Mouse (Mus musculus) telencephalon, adult 2 months (tissue): Measurements from ENCODE around the gene Gm33815.
"Not testable (repeated sequence)": the region's sequence is repeated elsewhere in the genome, so short reads cannot be mapped to it uniquely, and the experiment has no call there.

Experiments used
- DNase-seq: peaks from one replicate; pipeline ENCODE4 v3.0.0-alpha.2; 2011; ENCODE audit warnings: low read depth, low spot score

Gene Gm33815

DNA sequence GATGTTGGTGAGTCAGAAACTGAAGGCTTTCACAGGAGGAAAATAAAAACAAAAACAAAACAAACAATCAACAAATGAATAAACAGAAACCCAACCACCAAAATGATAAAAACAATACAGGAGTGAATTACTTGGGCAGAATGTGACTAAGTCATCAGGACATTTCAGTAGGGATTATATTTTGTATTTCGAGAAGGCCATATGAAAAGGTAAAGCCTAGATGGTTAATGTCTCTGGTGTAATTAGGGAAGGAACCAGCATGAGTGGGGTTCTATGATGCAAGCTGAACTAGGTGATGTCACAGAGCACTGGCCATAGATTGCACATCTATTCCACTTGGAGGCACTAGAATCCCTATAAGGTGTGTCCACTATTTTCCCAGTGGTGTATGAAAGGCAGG lies at the start of gene Gm33815:
TSS of gene Gm33815 (plus strand) at position 301 of the 400 bp plus-strand sequence.
- DNase-seq: not testable (repeated sequence)
